Mouse (Mus musculus): ENCODE results near the gene Dcp1b. TPM values are rescaled to one million over a fixed set of nuclear protein-coding genes. Genes with fewer than 3 reads are reported as not detected.
A peak's percentile ranks its signal among the peaks of the same experiment; 100 is the strongest.

Dcp1b gene
- total and polyA plus RNA-seq, 2 experiments from 2014 or later: 11.4 to 12.4 TPM

DNA sequence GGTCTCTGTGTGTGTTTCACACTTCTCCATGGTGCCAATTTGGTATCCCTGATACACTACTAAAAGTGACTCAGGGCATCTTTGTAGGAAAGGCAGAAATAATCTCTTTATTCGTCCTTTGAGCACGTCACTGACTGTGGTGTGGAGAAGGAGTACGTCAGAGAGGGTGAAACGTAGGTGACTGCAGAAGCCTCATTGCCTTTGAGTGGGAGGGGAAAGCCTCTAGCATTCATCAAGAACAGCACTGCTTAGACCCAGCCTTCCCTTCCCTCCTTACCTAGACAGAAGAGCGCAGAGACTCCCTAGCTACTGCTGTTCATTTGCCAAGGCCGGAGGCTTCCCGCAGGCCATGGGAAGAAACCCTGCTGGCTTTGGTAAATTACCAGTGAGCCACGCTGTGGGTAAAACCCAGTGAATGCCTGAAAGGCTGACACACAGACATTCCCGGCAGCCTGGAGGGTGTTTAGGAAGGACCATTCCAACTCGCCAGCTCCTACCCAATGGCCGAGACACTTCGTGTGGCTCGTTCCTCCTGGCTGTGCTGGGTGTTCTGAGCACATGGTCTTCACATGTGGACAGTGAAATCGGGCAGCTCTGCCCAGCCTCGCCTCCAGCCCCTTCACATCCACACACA is 44.3 kb downstream of the Dcp1b start:
- ATAC-seq (ENCODE audit: insufficient read depth, low read depth) (no peak), DNase-seq (ENCODE audit: low spot score) (no peak)
- Histone ChIP-seq H3K27ac (ENCODE audit: low read depth) (no peak overlapping the region), H3K27me3 (ENCODE audit: control insufficient read depth, insufficient read depth, low read length) (no peaks in the 10 kb centered on the region), H3K4me1 (ENCODE audit: control insufficient read depth, insufficient read depth) (peaks cover 16% of the 10 kb centered on the region), H3K9me3 (replicated peaks; ENCODE audit: control insufficient read depth, low read length) (no peaks in the 10 kb centered on the region), H3K9ac (replicated peaks; ENCODE audit: low read depth, low read length) (no peak overlapping the region), H3K4me2 (ENCODE audit: low read depth, low read length) (no peak overlapping the region), H3K4me3 (ENCODE audit: low read depth, low read length) (no peak overlapping the region), H3K36me3 (replicated peaks; ENCODE audit: control insufficient read depth, insufficient read depth, low read length) (peaks cover 15% of the 10 kb centered on the region)
- 66% methylated on average over 15 of the region's 15 CpGs for WGBS
- TF ChIP-seq EP300 (IDR thresholded peaks at IDR 0.05; ENCODE audit: low read depth) (no peak), CTCF (IDR thresholded peaks at IDR 0.05; ENCODE audit: low read depth) (no peak)

DNA sequence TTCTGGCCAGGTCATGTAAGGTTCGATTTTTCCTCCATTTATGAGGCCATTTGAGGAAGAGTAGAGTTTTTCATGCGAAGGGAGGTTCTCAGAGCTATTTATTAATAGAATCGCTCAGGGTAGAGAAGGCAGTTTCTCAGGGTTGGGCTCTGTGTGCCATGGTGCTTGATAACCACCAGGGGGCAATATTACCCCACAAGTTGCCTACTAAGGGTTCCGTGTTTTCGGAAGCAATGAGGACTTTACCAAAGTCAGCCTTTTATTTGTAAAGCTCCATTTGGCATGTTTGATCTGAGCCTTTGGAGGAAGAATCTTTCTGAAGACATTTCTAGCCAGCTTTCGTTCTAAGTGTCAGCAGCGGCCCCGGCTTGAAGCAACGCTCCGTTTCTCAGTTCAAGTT is 45.2 kb downstream of the Dcp1b start:
- TF ChIP-seq EP300 (IDR thresholded peaks at IDR 0.05; ENCODE audit: low read depth) (no peak), CTCF (IDR thresholded peaks at IDR 0.05; ENCODE audit: low read depth) (peak; percentile 91)
- Histone ChIP-seq H3K36me3 (replicated peaks; ENCODE audit: control insufficient read depth, insufficient read depth, low read length) (peaks cover 15% of the 10 kb centered on the region), H3K9ac (replicated peaks; ENCODE audit: low read depth, low read length) (no peak overlapping the region), H3K4me3 (ENCODE audit: low read depth, low read length) (no peak overlapping the region), H3K4me2 (ENCODE audit: low read depth, low read length) (peak overlapping the region; percentile 1; the same call in 1 of the 2 replicates), H3K27ac (ENCODE audit: low read depth) (no peak overlapping the region), H3K4me1 (ENCODE audit: control insufficient read depth, insufficient read depth) (peaks cover 6% of the 10 kb centered on the region), H3K9me3 (replicated peaks; ENCODE audit: control insufficient read depth, low read length) (no peaks in the 10 kb centered on the region), H3K27me3 (ENCODE audit: control insufficient read depth, insufficient read depth, low read length) (no peaks in the 10 kb centered on the region)
- 38% methylated on average over 10 of the region's 10 CpGs for WGBS
- ATAC-seq (ENCODE audit: insufficient read depth, low read depth): peak; percentile 79
- peak; percentile 79 for DNase-seq (ENCODE audit: low spot score)

DNA sequence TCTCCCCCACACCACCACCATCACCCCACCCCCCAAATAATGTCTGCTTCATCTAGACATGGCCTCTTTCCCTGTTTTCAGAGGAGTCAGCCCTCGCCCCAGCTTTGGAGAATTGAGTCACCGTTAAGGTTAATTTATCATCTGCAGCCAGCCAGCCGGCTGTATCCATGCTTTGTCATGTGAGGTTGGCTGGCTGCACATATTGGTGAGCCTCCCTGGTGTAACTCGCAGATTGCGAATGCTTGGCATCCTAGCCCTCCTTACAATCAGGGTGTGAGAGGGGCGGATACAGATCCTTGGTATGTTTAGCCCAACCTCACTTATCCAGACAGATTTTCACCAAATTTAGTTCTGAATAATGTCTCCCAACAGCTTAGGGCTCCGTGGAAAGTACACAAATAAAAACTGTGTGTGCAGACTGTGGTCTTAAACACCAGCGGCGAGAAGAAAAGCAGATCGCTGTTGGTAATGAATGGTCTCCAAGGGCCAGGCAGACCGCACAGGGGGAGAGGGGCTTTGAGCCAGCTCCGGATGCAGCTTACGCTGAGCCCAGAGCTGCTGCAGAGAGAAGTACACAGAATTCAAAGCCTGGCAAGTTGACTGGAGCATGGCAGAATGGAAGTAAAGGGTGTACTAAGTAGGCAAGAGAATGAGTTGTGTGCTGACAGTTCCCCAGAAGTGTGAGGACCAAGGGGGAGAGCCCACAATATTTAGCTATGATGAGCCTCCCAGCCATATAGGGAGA is 49.6 kb downstream of the Dcp1b start:
- no peaks in the 10 kb centered on the region for H3K36me3 ChIP-seq (replicated peaks; ENCODE audit: control insufficient read depth, insufficient read depth, low read length)
- TF ChIP-seq EP300 (IDR thresholded peaks at IDR 0.05; ENCODE audit: low read depth): no peak
- no peak for TF ChIP-seq CTCF (IDR thresholded peaks at IDR 0.05; ENCODE audit: low read depth)
- DNase-seq (ENCODE audit: low spot score) (no peak), ATAC-seq (ENCODE audit: insufficient read depth, low read depth) (no peak)
- H3K4me2 ChIP-seq (ENCODE audit: low read depth, low read length): no peak overlapping the region
- H3K9ac ChIP-seq (replicated peaks; ENCODE audit: low read depth, low read length): no peak overlapping the region
- H3K27me3 ChIP-seq (ENCODE audit: control insufficient read depth, insufficient read depth, low read length): no peaks in the 10 kb centered on the region
- 77% methylated on average over 13 of the region's 13 CpGs for WGBS
- no peak overlapping the region for H3K4me3 ChIP-seq (ENCODE audit: low read depth, low read length)
- H3K9me3 ChIP-seq (replicated peaks; ENCODE audit: control insufficient read depth, low read length): no peaks in the 10 kb centered on the region
- H3K27ac ChIP-seq (ENCODE audit: low read depth): no peak overlapping the region
- H3K4me1 ChIP-seq (ENCODE audit: control insufficient read depth, insufficient read depth): no peaks in the 10 kb centered on the region

DNA sequence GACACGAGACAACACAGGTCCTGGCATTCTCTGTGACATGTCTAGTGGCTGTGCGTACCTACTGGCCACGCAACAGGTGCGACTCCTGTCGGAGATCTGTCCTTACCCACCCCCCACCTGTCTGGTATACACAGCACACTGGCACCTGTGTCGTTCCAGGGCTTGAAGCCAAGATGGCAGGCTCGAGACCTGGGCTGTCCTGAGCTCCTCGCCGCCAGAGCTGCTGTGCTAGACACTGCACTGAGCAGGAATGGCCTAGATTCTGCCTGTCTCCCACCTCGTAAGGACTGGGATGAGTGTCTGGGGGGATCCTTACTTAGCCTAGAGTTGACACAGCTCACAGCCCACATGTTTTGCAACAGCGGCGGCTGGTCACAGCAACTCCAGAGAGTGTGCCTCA is 50.2 kb downstream of the Dcp1b start:
- no peaks in the 10 kb centered on the region for H3K27me3 ChIP-seq (ENCODE audit: control insufficient read depth, insufficient read depth, low read length)
- no peak overlapping the region for H3K9ac ChIP-seq (replicated peaks; ENCODE audit: low read depth, low read length)
- TF ChIP-seq EP300 (IDR thresholded peaks at IDR 0.05; ENCODE audit: low read depth): no peak
- TF ChIP-seq CTCF (IDR thresholded peaks at IDR 0.05; ENCODE audit: low read depth): no peak

DNA sequence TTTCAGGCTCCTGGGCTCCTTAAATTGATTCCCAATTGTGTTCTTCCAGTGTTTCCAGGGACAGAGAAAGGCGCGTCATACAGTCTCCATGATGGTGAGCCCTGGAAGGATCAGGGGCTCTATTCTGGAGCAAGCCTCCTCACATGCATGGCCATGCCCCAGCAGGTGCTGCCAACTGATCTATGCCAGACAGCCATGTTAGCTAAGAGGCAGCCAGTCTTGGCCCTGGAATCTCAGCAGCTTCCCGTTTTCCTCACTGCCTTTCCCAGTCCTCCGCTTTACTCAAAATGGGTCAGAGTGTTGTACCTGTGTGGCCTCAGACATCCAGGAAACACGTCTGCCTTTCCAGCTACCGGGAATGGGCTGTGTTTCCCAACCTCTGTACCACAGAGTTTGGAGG is 50.7 kb downstream of the Dcp1b start:
- Histone ChIP-seq H3K4me1 (ENCODE audit: control insufficient read depth, insufficient read depth) (no peaks in the 10 kb centered on the region), H3K9me3 (replicated peaks; ENCODE audit: control insufficient read depth, low read length) (no peaks in the 10 kb centered on the region), H3K9ac (replicated peaks; ENCODE audit: low read depth, low read length) (no peak overlapping the region), H3K36me3 (replicated peaks; ENCODE audit: control insufficient read depth, insufficient read depth, low read length) (no peaks in the 10 kb centered on the region), H3K27me3 (ENCODE audit: control insufficient read depth, insufficient read depth, low read length) (no peaks in the 10 kb centered on the region), H3K4me2 (ENCODE audit: low read depth, low read length) (no peak overlapping the region), H3K27ac (ENCODE audit: low read depth) (no peak overlapping the region), H3K4me3 (ENCODE audit: low read depth, low read length) (no peak overlapping the region)
- no peak for ATAC-seq (ENCODE audit: insufficient read depth, low read depth)
- no peak for TF ChIP-seq EP300 (IDR thresholded peaks at IDR 0.05; ENCODE audit: low read depth)
- TF ChIP-seq CTCF (IDR thresholded peaks at IDR 0.05; ENCODE audit: low read depth): no peak
- 86% methylated on average over 6 of the region's 6 CpGs for WGBS
- no peak for DNase-seq (ENCODE audit: low spot score)

More for the DNA sequence above, 50.2 kb downstream of the Dcp1b start:
- H3K9me3 ChIP-seq (replicated peaks; ENCODE audit: control insufficient read depth, low read length): no peaks in the 10 kb centered on the region
- no peaks in the 10 kb centered on the region for H3K4me1 ChIP-seq (ENCODE audit: control insufficient read depth, insufficient read depth)
- no peak overlapping the region for H3K4me3 ChIP-seq (ENCODE audit: low read depth, low read length)
- ATAC-seq (ENCODE audit: insufficient read depth, low read depth): no peak
- no peaks in the 10 kb centered on the region for H3K36me3 ChIP-seq (replicated peaks; ENCODE audit: control insufficient read depth, insufficient read depth, low read length)
- H3K27ac ChIP-seq (ENCODE audit: low read depth): no peak overlapping the region
- DNase-seq (ENCODE audit: low spot score): no peak
- WGBS: 74% methylated on average over 12 of the region's 12 CpGs
- no peak overlapping the region for H3K4me2 ChIP-seq (ENCODE audit: low read depth, low read length)
